Mouse (Mus musculus) CH12.LX (cell line): Measurements from ENCODE around the gene Mcm5. TPM values are rescaled to one million over a fixed set of nuclear protein-coding genes. Genes with fewer than 3 reads are reported as not detected.

Experiments
- DNase-seq: peaks from one replicate; pipeline ENCODE4 v3.0.0-alpha.2; 2013; ENCODE audit errors: extremely low read depth
- H3K27ac ChIP-seq: 2 replicates; pipeline ENCODE4 v1.5.1; 2012; ENCODE audit warnings: low read depth, mild to moderate bottlenecking, control low read depth, moderate library complexity; ENCODE audit not compliant: insufficient read depth
- H3K27me3 ChIP-seq: replicated peaks from 2 replicates; pipeline ENCODE3; 2012; ENCODE audit warnings: inconsistent platforms
- H3K36me3 ChIP-seq, 2 experiments: replicated peaks in 1 of 2; 2 replicates each; pipeline versions ENCODE3 to v1.6.1; 2012; ENCODE audit warnings: inconsistent platforms in 1 of 2, low read length in 1 of 2, mild to moderate bottlenecking in 1 of 2, mixed read lengths in 1 of 2, moderate library complexity in 1 of 2; ENCODE audit not compliant: control insufficient read depth in 1 of 2, insufficient read depth in 1 of 2
- H3K4me1 ChIP-seq, 2 experiments: 2 replicates each; pipeline ENCODE4 v1.6.1; 2012; ENCODE audit warnings: inconsistent platforms in 1 of 2, moderate library complexity in 1 of 2; ENCODE audit not compliant: insufficient read depth in 2 of 2, control insufficient read depth in 1 of 2
- H3K4me2 ChIP-seq: 2 replicates; pipeline ENCODE4 v1.6.1; 2012; ENCODE audit warnings: low read depth, mild to moderate bottlenecking, control low read depth; ENCODE audit not compliant: poor library complexity, insufficient read depth, severe bottlenecking
- H3K4me3 ChIP-seq, 3 experiments: fragments of 150-350 bp in 1 of 3; sonication (generic) in 1 of 3; replicated peaks in 1 of 3; 2 replicates each; pipeline versions ENCODE3 to v1.5.1; 2011 to 2012; ENCODE audit warnings: low read depth in 2 of 3, low read length in 2 of 3, mild to moderate bottlenecking in 2 of 3, moderate library complexity in 2 of 3, control low read depth in 1 of 3, improper control_type of control experiment in 1 of 3, inconsistent platforms in 1 of 3, mixed read lengths in 1 of 3; ENCODE audit not compliant: poor library complexity in 1 of 3
- H3K79me2 ChIP-seq: replicated peaks from 2 replicates; pipeline ENCODE4 v1.6.1; 2012; ENCODE audit warnings: mild to moderate bottlenecking, moderate library complexity; ENCODE audit not compliant: control insufficient read depth, poor library complexity, insufficient read depth, severe bottlenecking; ENCODE audit errors: extremely low read depth
- H3K9ac ChIP-seq: 2 replicates; pipeline ENCODE4 v1.6.1; 2012; ENCODE audit warnings: low read depth, mild to moderate bottlenecking, control low read depth, moderate library complexity; ENCODE audit not compliant: insufficient read depth
- H3K9me3 ChIP-seq: replicated peaks from 2 replicates; pipeline ENCODE3; 2012; ENCODE audit warnings: low read length, inconsistent platforms, mixed read lengths
- BHLHE40 ChIP-seq: IDR thresholded peaks from 2 replicates; pipeline ENCODE4 v1.6.1; 2011; ENCODE audit warnings: mild to moderate bottlenecking, low read depth, low read length, improper control_type of control experiment
- CHD2 ChIP-seq: IDR thresholded peaks from 2 replicates; pipeline ENCODE4 v1.6.1; 2011; ENCODE audit warnings: low read length, improper control_type of control experiment
- E2F4 ChIP-seq: IDR thresholded peaks from 2 replicates; pipeline ENCODE4 v1.6.1; 2011; ENCODE audit warnings: low read depth, low read length, improper control_type of control experiment; ENCODE audit not compliant: insufficient replicate concordance
- ELF1 ChIP-seq: IDR thresholded peaks from 2 replicates; pipeline ENCODE4 v1.6.1; 2014; ENCODE audit warnings: low read depth, mild to moderate bottlenecking, inconsistent platforms, low read length, improper control_type of control experiment
- ETS1 ChIP-seq: conservative IDR thresholded peaks from 2 replicates; pipeline ENCODE4 v1.6.1; 2012; ENCODE audit warnings: low read depth, mild to moderate bottlenecking, inconsistent platforms, low read length, improper control_type of control experiment, moderate library complexity
- GABPA ChIP-seq: IDR thresholded peaks from 2 replicates; pipeline ENCODE4 v1.6.1; 2012; ENCODE audit warnings: low read depth, low read length, improper control_type of control experiment, inconsistent platforms; ENCODE audit not compliant: insufficient replicate concordance
- HCFC1 ChIP-seq: IDR thresholded peaks from 2 replicates; pipeline ENCODE4 v1.6.1; 2012; ENCODE audit warnings: low read depth, mild to moderate bottlenecking, inconsistent platforms, low read length, improper control_type of control experiment
- IRF4 ChIP-seq: IDR thresholded peaks from 2 replicates; pipeline ENCODE4 v1.6.1; 2014; ENCODE audit warnings: low read depth, mild to moderate bottlenecking, inconsistent platforms, low read length, improper control_type of control experiment
- JUN ChIP-seq: IDR thresholded peaks from 2 replicates; pipeline ENCODE4 v1.6.1; 2011; ENCODE audit warnings: low read depth, mild to moderate bottlenecking, low read length, improper control_type of control experiment, moderate library complexity; ENCODE audit not compliant: insufficient read depth
- JUND ChIP-seq: conservative IDR thresholded peaks from 2 replicates; pipeline ENCODE4 v1.6.1; 2011; ENCODE audit warnings: low read depth, low read length, improper control_type of control experiment
- KAT2A ChIP-seq: IDR thresholded peaks from 2 replicates; pipeline ENCODE4 v1.6.1; 2012; ENCODE audit warnings: low read length, improper control_type of control experiment, inconsistent platforms; ENCODE audit not compliant: insufficient replicate concordance
- MAX ChIP-seq: IDR thresholded peaks from 2 replicates; pipeline ENCODE4 v1.6.1; 2011; ENCODE audit warnings: low read length, improper control_type of control experiment
- MAZ ChIP-seq: IDR thresholded peaks from 2 replicates; pipeline ENCODE4 v1.6.1; 2012; ENCODE audit warnings: low read depth, mild to moderate bottlenecking, inconsistent platforms, low read length, improper control_type of control experiment, moderate library complexity
- MXI1 ChIP-seq: IDR thresholded peaks from 2 replicates; pipeline ENCODE4 v1.6.1; 2011; ENCODE audit warnings: mild to moderate bottlenecking, low read depth, low read length, improper control_type of control experiment
- NELFE ChIP-seq: IDR thresholded peaks from 2 replicates; pipeline ENCODE4 v1.6.1; 2011; ENCODE audit warnings: low read depth, low read length, improper control_type of control experiment
- NRF1 ChIP-seq: IDR thresholded peaks from 2 replicates; pipeline ENCODE4 v1.6.1; 2014; ENCODE audit warnings: low read depth, mild to moderate bottlenecking, inconsistent platforms, low read length, improper control_type of control experiment, moderate library complexity
- PAX5 ChIP-seq: IDR thresholded peaks from 2 replicates; pipeline ENCODE4 v1.6.1; 2012; ENCODE audit warnings: low read length, inconsistent platforms, mixed read lengths
- RAD21 ChIP-seq: IDR thresholded peaks from 2 replicates; pipeline ENCODE4 v1.6.1; 2011; ENCODE audit warnings: low read depth, mild to moderate bottlenecking, low read length, improper control_type of control experiment, moderate library complexity
- RCOR1 ChIP-seq: conservative IDR thresholded peaks from 2 replicates; pipeline ENCODE4 v1.6.1; 2012; ENCODE audit warnings: low read depth, mild to moderate bottlenecking, inconsistent platforms, low read length, improper control_type of control experiment
- SIN3A ChIP-seq: IDR thresholded peaks from 2 replicates; pipeline ENCODE4 v1.6.1; 2012; ENCODE audit warnings: low read length, improper control_type of control experiment, inconsistent platforms
- SMC3 ChIP-seq: IDR thresholded peaks from 2 replicates; pipeline ENCODE4 v1.6.1; 2011; ENCODE audit warnings: low read depth, low read length, improper control_type of control experiment
- TCF12 ChIP-seq: IDR thresholded peaks from 2 replicates; pipeline ENCODE4 v1.6.1; 2014; ENCODE audit warnings: low read depth, mild to moderate bottlenecking, inconsistent platforms, low read length, improper control_type of control experiment
- UBTF ChIP-seq: IDR thresholded peaks from 2 replicates; pipeline ENCODE4 v1.6.1; 2012; ENCODE audit warnings: low read depth, mild to moderate bottlenecking, inconsistent platforms, low read length, improper control_type of control experiment, moderate library complexity
- USF1 ChIP-seq: IDR thresholded peaks from 2 replicates; pipeline ENCODE4 v1.6.1; 2014; ENCODE audit warnings: low read depth, mild to moderate bottlenecking, inconsistent platforms, low read length, improper control_type of control experiment
- ZC3H11A ChIP-seq: IDR thresholded peaks from 2 replicates; pipeline ENCODE4 v1.6.1; 2012; ENCODE audit warnings: low read depth, mild to moderate bottlenecking, inconsistent platforms, low read length, improper control_type of control experiment
- ZKSCAN1 ChIP-seq: IDR thresholded peaks from 2 replicates; pipeline ENCODE4 v1.6.1; 2012; ENCODE audit warnings: low read depth, inconsistent platforms, low read length, improper control_type of control experiment, borderline replicate concordance
- dilution Hi-C: fragments of 300-500 bp; cut with MboI; formaldehyde crosslinking; loops from 2 replicates; pipeline ENCODE4 v1.14.3; 2020; ENCODE audit warnings: low sequenced_read_pairs; ENCODE audit not compliant: extremely low pct_unique_long_range_greater_than_20kb, extremely low pct_ligation_motif_present
- in situ Hi-C: fragments of 300-500 bp; cut with MboI; formaldehyde crosslinking; loops from 3 replicates; pipeline ENCODE4 v1.14.3; 2019; ENCODE audit warnings: low sequenced_read_pairs, low pct_ligation_motif_present, low pct_unique_long_range_greater_than_20kb, mixed read lengths
- polyA plus RNA-seq: library from polyadenylated mRNA; unstranded; fragments of >175 nt; gene quantifications from 2 replicates; pipeline ENCODE4 v1.2.1, GENCODE M21; 2012; ENCODE audit warnings: low read depth; ENCODE audit not compliant: insufficient read length
- total RNA-seq, 2 experiments: library from RNA; depleted of rRNA; stranded (reverse); fragments of 300-350 nt in 1 of 2; fragments of >200 nt in 1 of 2; gene quantifications; 2 replicates each; pipeline ENCODE4 v1.2.3; 2012 to 2014

Mcm5 gene
- total and polyA plus RNA-seq, 3 experiments: 259 to 332 (median 282) TPM

DNA sequence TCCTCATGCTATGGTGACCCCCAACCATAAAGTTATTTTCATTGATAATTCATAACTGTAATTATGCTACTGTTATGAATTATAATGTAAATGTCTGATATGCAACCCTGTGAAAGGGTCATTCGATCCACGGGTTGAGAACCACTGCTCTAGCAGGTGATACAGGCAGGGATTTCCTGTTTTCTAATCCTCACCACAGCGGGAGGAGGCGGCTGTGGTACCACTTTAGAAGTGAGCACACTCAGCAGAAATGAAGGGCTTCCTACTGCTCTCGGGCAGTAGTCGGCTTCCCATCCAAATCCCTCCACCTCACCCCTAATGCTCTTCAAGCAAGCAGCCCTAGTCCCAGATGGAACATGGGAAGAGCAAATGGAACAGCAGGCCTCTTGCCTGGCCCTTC, 49.3 kb upstream of the Mcm5 start:
- no peaks in the 10 kb centered on the region for H3K79me2 ChIP-seq
- in situ Hi-C loops: no loop called here
- no peak overlapping the region for H3K9ac ChIP-seq
- dilution Hi-C loops: no loop called here
- DNase-seq: no peak
- H3K4me1 ChIP-seq: peaks cover 8 to 20% of the 10 kb centered on the region in 2 experiments
- H3K9me3 ChIP-seq: no peaks in the 10 kb centered on the region
- H3K27ac ChIP-seq: no peak overlapping the region
- no peak overlapping the region for H3K4me3 ChIP-seq
- no peaks in the 10 kb centered on the region for H3K27me3 ChIP-seq
- no peak overlapping the region for H3K4me2 ChIP-seq
- peaks cover 25 to 75% of the 10 kb centered on the region in 2 experiments for H3K36me3 ChIP-seq
- no peak for TF ChIP-seq MXI1
- no peak for TF ChIP-seq E2F4
- TF ChIP-seq ZKSCAN1: no peak
- TF ChIP-seq GABPA: no peak
- TF ChIP-seq NELFE: no peak
- no peak for TF ChIP-seq PAX5
- no peak for TF ChIP-seq IRF4
- TF ChIP-seq USF1: no peak
- no peak for TF ChIP-seq SMC3
- no peak for TF ChIP-seq MAX
- no peak for TF ChIP-seq KAT2A
- no peak for TF ChIP-seq RAD21
- TF ChIP-seq CHD2: no peak
- no peak for TF ChIP-seq BHLHE40
- TF ChIP-seq RCOR1: no peak
- TF ChIP-seq JUND: no peak
- TF ChIP-seq ZC3H11A: no peak
- TF ChIP-seq JUN: no peak
- TF ChIP-seq UBTF: no peak

DNA sequence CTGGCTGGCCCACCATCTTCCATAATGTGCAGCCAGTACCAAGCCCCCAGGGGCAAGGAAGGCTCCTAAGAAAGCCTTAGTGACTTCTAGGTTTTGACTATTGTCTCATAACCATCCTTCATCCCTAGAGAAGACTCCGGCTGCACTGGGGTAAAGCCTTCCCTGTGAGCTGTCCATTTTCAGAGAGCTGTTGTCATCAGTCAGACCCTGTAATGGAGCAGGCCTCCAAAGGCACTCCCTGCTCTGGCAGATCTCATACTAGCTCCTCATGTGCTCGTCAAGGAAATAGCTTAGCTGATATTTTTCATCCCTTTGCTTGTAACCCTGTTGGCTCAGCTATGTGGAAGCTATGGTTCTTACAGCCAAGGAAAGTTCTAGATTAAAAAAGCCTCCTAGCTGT, 48.6 kb upstream of the Mcm5 start:
- in situ Hi-C loops (no loop called here), dilution Hi-C loops (no loop called here)
- no peaks in the 10 kb centered on the region for H3K27me3 ChIP-seq
- H3K4me3 ChIP-seq: no peak overlapping the region
- peaks cover 8 to 20% of the 10 kb centered on the region in 2 experiments for H3K4me1 ChIP-seq
- no peak overlapping the region for H3K4me2 ChIP-seq
- no peaks in the 10 kb centered on the region for H3K79me2 ChIP-seq
- no peak for TF ChIP-seq SMC3
- no peak for TF ChIP-seq ELF1
- no peak for TF ChIP-seq MAZ
- TF ChIP-seq HCFC1: no peak
- TF ChIP-seq IRF4: no peak
- TF ChIP-seq NRF1: no peak
- no peak for TF ChIP-seq SIN3A
- TF ChIP-seq TCF12: no peak
- no peak for TF ChIP-seq ETS1
- TF ChIP-seq PAX5: no peak
- TF ChIP-seq ZKSCAN1: no peak
- TF ChIP-seq, all 38 proteins: peak for 0
- Histone ChIP-seq H3K9ac (no peak overlapping the region), H3K9me3 (no peaks in the 10 kb centered on the region), H3K36me3 (peaks cover 28 to 77% of the 10 kb centered on the region in 2 experiments), H3K27ac (no peak overlapping the region)
- DNase-seq: no peak
